Mouse (Mus musculus): ENCODE data around the gene Dnajb1.
A peak's percentile ranks its signal among the peaks of the same experiment; 100 is the strongest.

Dnajb1 gene

GRCm38 (mm10) chr8:83660545-83660944 lies 52.6 kb downstream of the Dnajb1 start:
- DNase-seq: no peak

- peak; percentile 65 for DNase-seq
Measured at GRCm38 (mm10) chr8:83660995-83661680, 53.1 kb downstream of the Dnajb1 start.
